Mouse (Mus musculus) cerebral cortex, adult 2 months (tissue): Measurements from ENCODE around the gene Tbc1d10a.

Source experiments
- WGBS: fragments of 180-500 bp; shearing (Covaris S2); methylation state at CpG from one replicate; pipeline ENCODE4 v1.1.7; 2018; 5-methylcytosine and 5-hydroxymethylcytosine counted together

Tbc1d10a gene

GRCm38 (mm10) chr11:4217914-4218629 is 31.5 kb downstream of the Tbc1d10a start, which contains the start of gene Castor1:
Gene Castor1 (plus strand): TSS chr11:4218225.
- 4% methylated on average over 56 of the region's 56 CpGs for WGBS

GRCm38 (mm10) chr11:4218637-4219036 is 32.0 kb downstream of the Tbc1d10a start:
- 26% methylated on average over 6 of the region's 6 CpGs for WGBS

- WGBS, result 25% methylated on average over 2 of the region's 2 CpGs
Observed at GRCm38 (mm10) chr11:4219317-4219751, 32.7 kb downstream of the Tbc1d10a start.

GRCm38 (mm10) chr11:4219908-4220307 is 33.3 kb downstream of the Tbc1d10a start:
- 56% methylated on average over 9 of the region's 9 CpGs for WGBS

GRCm38 (mm10) chr11:4220443-4221400 is 34.1 kb downstream of the Tbc1d10a start:
- 62% methylated on average over 28 of the region's 28 CpGs for WGBS

- WGBS, result 85% methylated on average over 17 of the region's 17 CpGs
Observed at GRCm38 (mm10) chr11:4222046-4222950, 35.7 kb downstream of the Tbc1d10a start.

- 54% methylated on average over 7 of the region's 7 CpGs for WGBS
Observed at GRCm38 (mm10) chr11:4223393-4224188, 37.0 kb downstream of the Tbc1d10a start.

- WGBS, result 81% methylated on average over 2 of the region's 2 CpGs
Observed at GRCm38 (mm10) chr11:4224223-4224622, 37.6 kb downstream of the Tbc1d10a start.

GRCm38 (mm10) chr11:4226569-4227325 is 40.2 kb downstream of the Tbc1d10a start:
- 91% methylated on average over 5 of the region's 5 CpGs for WGBS

- WGBS, result 29% methylated on average over 8 of the region's 8 CpGs
Observed at GRCm38 (mm10) chr11:4228463-4228862, 41.9 kb downstream of the Tbc1d10a start.

- 90% methylated on average over 4 of the region's 4 CpGs for WGBS
Observed at GRCm38 (mm10) chr11:4229841-4230240, 43.3 kb downstream of the Tbc1d10a start.

- WGBS, result 100% methylated on average over 2 of the region's 2 CpGs
Observed at GRCm38 (mm10) chr11:4231435-4231834, 44.8 kb downstream of the Tbc1d10a start.

GRCm38 (mm10) chr11:4232644-4233043 is 46.1 kb downstream of the Tbc1d10a start:
- WGBS, result 78% methylated on average over 12 of the region's 12 CpGs

- 95% methylated on average over 6 of the region's 6 CpGs for WGBS
Observed at GRCm38 (mm10) chr11:4235052-4235655, 48.6 kb downstream of the Tbc1d10a start.

- 73% methylated on average over 16 of the region's 16 CpGs for WGBS
Observed at GRCm38 (mm10) chr11:4235665-4236545, 49.3 kb downstream of the Tbc1d10a start, which contains the start of gene Osm. Gene Osm (plus strand): TSS chr11:4236420.

- 74% methylated on average over 21 of the region's 21 CpGs for WGBS
Observed at GRCm38 (mm10) chr11:4236546-4237067, 50.0 kb downstream of the Tbc1d10a start.

- WGBS, result 80% methylated on average over 18 of the region's 18 CpGs
Observed at GRCm38 (mm10) chr11:4237389-4237912, 50.9 kb downstream of the Tbc1d10a start.

- WGBS, result 89% methylated on average over 6 of the region's 6 CpGs
Observed at GRCm38 (mm10) chr11:4238167-4238566, 51.6 kb downstream of the Tbc1d10a start.
